Mouse (Mus musculus) thymus, postnatal 36 days (tissue): ENCODE data around the gene Rreb1.

Source experiments
- DNase-seq, 2 experiments: peaks; one replicate each; pipeline ENCODE4 v3.0.0; 2022; ENCODE audit warnings: mixed read lengths in 2 of 2

Gene Rreb1

GRCm38 (mm10) chr13:37879556-37879955, 101.4 kb downstream of the Rreb1 start:
- peak; percentile 39 to 52 for DNase-seq

GRCm38 (mm10) chr13:37880035-37880434, 101.8 kb downstream of the Rreb1 start:
- DNase-seq: no peak

GRCm38 (mm10) chr13:37880581-37881130, 102.5 kb downstream of the Rreb1 start:
- DNase-seq: peak; percentile 69 to 78

- DNase-seq: peak; percentile 60 to 79
Observed at GRCm38 (mm10) chr13:37882521-37882920, 104.3 kb downstream of the Rreb1 start.

- no peak for DNase-seq
Observed at GRCm38 (mm10) chr13:37883008-37883407, 104.8 kb downstream of the Rreb1 start.

GRCm38 (mm10) chr13:37885392-37885791, 107.2 kb downstream of the Rreb1 start:
- DNase-seq: no peak

DNA sequence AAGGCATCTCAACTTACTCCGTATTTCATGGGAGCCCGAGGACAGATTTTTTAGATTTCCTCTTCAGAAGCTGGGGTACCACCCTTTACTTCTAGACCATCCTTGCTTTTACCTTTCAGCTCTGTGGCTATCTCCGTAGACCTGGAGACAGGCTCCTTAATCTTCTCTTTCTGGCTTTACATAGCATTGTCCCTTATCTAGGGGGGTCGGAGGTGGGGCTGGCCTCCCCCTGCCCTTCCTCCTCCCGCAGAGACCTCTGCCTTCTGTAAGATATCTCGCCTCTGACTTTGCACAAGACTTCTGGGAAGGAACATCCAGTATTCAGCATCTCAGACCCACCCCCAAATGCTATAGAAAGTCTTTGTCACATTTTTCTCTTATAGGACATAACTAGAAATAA, 107.8 kb downstream of the Rreb1 start:
- no peak for DNase-seq

GRCm38 (mm10) chr13:37894756-37895155, 116.6 kb downstream of the Rreb1 start:
- no peak for DNase-seq

- no peak for DNase-seq
Observed at GRCm38 (mm10) chr13:37895564-37896254, 117.5 kb downstream of the Rreb1 start.

- DNase-seq: no peak
Observed at GRCm38 (mm10) chr13:37896423-37896822, 118.2 kb downstream of the Rreb1 start.

GRCm38 (mm10) chr13:37898772-37899171, 120.6 kb downstream of the Rreb1 start:
- no peak for DNase-seq

DNA sequence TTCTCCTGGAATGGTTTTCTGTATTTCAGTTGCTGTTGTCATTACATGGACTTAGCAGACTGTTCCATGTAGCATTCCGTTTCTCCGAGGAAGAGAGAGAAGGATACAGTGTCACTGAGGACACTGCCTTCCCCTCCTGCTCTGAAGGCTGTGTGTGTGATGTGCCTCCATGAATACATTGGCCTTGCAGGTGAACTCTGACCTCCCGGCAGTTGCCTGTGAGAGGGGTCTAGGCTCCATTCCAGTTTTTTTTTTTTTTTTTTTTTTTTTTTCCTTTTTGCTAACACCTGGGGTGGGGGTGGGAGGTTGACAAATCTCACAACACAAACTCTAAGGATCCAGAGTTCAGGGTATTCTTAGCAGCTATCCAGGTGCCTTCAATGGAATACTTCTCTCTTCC, 124.8 kb downstream of the Rreb1 start:
- no peak for DNase-seq

DNA sequence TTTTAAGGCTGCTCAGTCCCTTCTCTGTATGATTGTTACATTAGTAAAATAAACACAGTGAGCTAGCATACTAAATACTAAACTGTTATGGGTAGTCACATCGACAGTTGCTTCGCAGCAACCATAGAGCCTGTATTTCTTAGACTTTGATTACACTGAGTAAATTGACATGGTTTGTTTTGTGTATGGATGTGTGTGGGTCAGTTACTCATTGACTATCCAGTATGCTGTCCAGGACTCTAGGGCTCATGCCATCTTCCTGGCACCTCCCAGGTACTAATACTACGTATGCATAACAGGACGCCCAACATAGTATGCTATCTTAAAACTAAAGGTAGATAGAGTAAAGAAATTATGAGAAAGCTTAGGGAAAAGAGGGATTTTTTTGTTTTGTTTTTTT, 125.3 kb downstream of the Rreb1 start:
- no peak for DNase-seq

- DNase-seq: no peak
Observed at GRCm38 (mm10) chr13:37904436-37904835, 126.2 kb downstream of the Rreb1 start.

GRCm38 (mm10) chr13:37908061-37908460, 129.9 kb downstream of the Rreb1 start:
- peak; percentile 35 to 42 for DNase-seq

GRCm38 (mm10) chr13:37908493-37908892, 130.3 kb downstream of the Rreb1 start:
- peak; percentile 38 to 59 for DNase-seq

DNA sequence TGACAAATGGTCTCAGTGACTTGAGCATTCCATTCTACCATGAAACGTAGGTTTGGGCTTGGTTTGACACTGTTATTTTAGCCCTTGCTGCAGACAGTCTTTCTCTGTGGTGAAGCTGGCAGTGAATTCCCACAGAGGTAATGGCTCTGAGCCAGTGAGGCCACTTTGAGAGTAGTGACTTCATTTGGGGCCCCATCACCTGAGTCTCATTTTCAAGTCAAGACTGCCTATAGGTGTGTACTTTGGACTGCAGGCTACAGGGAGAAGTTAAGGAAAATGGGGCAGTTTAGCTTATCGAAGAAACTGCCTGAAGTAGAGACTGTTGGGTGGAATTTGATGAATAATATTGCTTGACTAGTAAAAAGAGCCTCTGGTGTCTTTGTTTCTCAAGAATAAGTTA, 131.0 kb downstream of the Rreb1 start:
- no peak for DNase-seq

DNA sequence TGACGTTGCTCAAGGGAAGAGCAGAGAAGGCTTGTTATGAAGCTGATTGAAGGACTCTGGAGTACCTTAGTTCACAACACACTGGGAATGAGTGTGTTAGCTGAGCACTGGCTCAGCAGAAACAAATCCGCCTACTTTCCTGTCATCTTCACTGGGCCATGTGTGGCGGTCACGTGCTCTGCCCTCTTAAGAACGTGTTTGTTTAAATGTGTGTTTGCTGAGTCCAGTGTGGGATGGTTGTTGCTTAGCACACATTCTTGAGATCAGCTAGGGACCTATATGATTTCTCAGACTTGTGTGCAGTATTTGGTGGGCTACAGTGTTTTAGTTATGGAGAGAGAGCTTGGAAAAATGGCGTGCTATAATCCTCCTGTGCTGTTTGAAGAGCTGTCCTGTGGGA, 133.8 kb downstream of the Rreb1 start:
- DNase-seq: no peak

DNA sequence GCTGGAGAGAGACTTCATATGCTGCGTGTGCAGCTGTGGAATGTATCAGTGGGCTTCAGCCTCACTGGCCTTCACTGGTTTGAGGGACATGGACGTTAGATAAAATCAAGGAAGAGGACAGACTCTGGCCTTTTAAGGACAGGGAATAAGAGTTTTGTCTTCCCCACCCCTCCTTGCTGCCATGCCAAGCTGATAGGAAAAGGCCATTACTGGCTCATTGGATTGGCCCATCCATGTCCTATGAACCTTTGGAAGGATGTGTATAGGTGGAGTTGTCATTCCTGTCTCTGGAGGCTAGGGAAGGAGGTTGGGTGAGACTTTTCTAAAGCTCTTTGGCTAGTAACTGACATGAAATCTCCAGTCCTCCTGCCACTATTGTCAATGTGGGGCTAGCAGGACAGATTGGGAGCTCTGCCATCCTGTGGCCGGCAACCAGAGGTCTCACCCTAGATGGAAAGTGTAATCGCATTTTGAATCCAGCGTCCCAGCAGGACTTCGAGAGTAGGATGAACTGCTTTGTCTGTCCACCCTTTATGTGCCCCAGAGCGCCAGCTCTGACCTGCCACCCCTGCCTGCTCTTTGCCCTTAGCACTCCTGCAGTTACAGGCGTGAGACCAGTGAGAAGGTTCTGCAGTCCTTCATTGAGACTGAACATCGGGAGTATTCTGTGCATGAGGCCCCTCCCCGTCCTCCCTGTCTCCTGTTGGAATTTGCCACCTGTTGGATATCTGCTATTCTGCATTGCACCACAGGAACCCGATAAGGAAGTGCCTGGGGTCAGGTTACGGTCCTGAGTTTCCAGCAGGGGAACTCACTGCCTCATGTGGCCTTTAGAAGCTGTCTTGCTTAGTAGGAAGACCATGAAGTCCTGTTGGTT, 134.6 kb downstream of the Rreb1 start:
- DNase-seq: no peak

GRCm38 (mm10) chr13:37913963-37914362, 135.8 kb downstream of the Rreb1 start:
- no peak for DNase-seq

DNA sequence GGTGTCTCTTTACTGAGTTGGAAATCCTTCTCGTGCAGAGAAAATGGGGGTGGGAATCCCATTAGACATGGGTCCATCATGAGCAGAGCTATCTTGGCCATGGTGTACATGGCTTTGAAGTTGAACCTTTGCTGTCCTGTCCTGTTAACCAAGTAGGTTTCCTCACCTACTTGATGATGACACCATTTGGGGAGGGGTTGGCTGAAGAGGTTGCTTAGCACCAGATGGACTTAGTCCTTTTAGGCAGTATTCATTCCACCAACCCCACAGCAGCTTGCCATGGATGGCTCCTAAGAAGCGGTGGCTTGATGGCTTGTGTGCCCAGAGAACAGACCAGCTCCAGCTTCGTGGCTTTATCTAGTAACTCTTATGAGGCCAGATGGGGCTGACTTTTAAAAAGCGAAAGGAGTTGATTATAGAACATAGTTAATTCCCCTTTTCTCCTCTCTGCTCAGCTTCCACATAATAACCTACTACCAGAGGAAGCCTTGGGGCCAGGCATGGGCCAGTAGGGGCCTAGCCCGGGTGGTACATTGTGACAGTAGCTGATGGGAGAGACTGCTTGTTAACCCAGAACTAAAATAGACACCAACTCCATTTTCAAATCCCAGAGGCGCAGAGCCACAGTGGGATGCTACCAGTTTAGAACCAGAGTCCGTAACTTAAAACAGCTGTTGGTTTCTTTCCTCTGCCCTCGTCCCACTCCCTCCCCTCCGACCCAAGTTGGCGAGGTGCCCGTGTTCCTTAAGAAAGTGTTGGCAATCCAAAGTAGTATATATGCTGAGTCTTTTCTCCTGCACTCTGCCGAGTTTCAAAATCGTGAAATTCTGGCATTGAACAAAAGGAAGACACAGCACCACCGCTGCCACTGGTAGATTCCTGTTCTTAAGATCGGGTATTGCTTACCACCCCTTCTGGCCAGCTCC, 140.4 kb downstream of the Rreb1 start:
- DNase-seq: no peak

- no peak for DNase-seq
Observed at GRCm38 (mm10) chr13:37919711-37920277, 141.6 kb downstream of the Rreb1 start.
